Mouse (Mus musculus): ENCODE measurements at regions not wholly inside any gene's neighbourhood (a gene's known extent, or its start where the extent isn't known, plus 50 kb on each side); places are given as distances from the start of the nearest gene placed in this dataset.

DNA sequence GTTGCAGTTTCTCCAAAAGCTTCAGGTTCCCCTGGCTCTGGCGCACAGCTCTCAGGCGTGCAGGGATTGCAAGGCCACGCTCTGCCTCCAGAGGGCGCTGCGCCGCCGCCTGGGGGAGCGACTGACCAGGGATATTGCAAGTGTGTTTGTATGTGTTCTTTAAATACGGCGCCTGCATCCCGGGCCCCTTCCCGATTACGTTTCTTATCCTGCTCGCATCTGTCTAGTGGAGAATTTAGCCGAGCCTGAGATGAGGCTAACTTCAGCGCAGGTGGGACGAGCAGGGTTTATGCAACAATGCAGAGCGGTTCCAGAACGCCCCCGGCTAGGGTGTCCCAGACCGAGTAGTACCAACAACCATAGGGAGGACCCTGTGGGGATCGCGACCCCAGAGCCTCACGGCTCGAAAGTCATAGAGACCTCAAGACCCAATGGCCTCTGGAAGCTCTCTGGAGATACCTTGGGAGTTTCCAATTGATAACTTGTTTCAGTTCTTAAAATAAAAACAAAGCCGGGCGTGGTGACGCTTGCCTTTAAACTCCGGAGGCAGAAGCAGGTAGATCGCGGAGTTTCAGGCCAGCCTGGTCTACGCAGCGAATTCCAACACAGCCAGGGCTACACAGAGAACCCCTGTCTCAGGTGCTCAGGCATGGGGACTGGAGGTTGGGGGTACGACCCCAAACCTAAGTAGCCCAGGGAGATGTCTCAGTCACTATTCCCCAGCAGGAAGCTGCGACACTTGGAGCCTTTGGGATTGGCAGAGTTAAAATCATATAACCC lies 87.8 kb upstream of the Sertad2 start:
- no peak for TF ChIP-seq EP300 (IDR thresholded peaks at IDR 0.05; ENCODE audit: low read depth in 1 of 2, low read length in 2 of 2)
- TF ChIP-seq CTCF (IDR thresholded peaks at IDR 0.05 in 2 of 3, conservative IDR thresholded peaks at IDR 0.05 in 1 of 3; ENCODE audit: control insufficient read depth in 1 of 3, insufficient read depth in 1 of 3, low read depth in 2 of 3, low read length in 3 of 3, poor library complexity in 1 of 3, severe bottlenecking in 1 of 3): peak; percentile 96 to 100 (median 99); a peak in 5 of 6 replicates
- TF ChIP-seq USF1 (IDR thresholded peaks at IDR 0.05; ENCODE audit: low read depth, low read length): no peak
- TF ChIP-seq MXI1 (IDR thresholded peaks at IDR 0.05; ENCODE audit: low read depth, low read length): peak; percentile 11; the same call in 1 of the 2 replicates
- TF ChIP-seq SIN3A (IDR thresholded peaks at IDR 0.05; ENCODE audit: low read length): peak; percentile 70; the same call in 1 of the 2 replicates
- TF ChIP-seq TAL1 (IDR thresholded peaks at IDR 0.05; ENCODE audit: low read length): no peak
- no peak for TF ChIP-seq JUND (IDR thresholded peaks at IDR 0.05; ENCODE audit: low read depth, low read length)
- no peak for TF ChIP-seq POLR2AphosphoS5 (IDR thresholded peaks at IDR 0.05; ENCODE audit: borderline replicate concordance, low read depth, low read length)
- no peak for TF ChIP-seq POLR2A (IDR thresholded peaks at IDR 0.05; ENCODE audit: control insufficient read depth in 1 of 2, insufficient read depth in 1 of 2, low read depth in 1 of 2, low read length in 2 of 2, poor library complexity in 1 of 2)
- TF ChIP-seq MAFK (IDR thresholded peaks at IDR 0.05; ENCODE audit: borderline replicate concordance, low read depth, low read length): no peak
- no peak for TF ChIP-seq NELFE (IDR thresholded peaks at IDR 0.05; ENCODE audit: low read depth, low read length)

All from MEL (cell line).